Mouse (Mus musculus) intestine, embryonic 14.5 days (tissue): ENCODE results near the gene Scnn1a. TPM values are rescaled to one million over a fixed set of nuclear protein-coding genes. Genes with fewer than 3 reads are reported as not detected.

Experiments
- ATAC-seq: fragments of 200-750 bp; cut with Nextera tagmentation; replicated peaks from 2 replicates; pipeline ENCODE4 v1.8.0; 2017; ENCODE audit warnings: low read depth, moderate number of reproducible peaks, moderate TSS enrichment, moderate library complexity; ENCODE audit not compliant: low FRiP score, low TSS enrichment
- DNase-seq: peaks from one replicate; pipeline ENCODE4 v3.0.0-alpha.2; 2018; ENCODE audit warnings: low spot score
- H3K27ac ChIP-seq: fragments of 300-500 bp; sonication (generic); 2 replicates; pipeline ENCODE4 v1.5.1; 2014; ENCODE audit warnings: low read depth, mild to moderate bottlenecking, control low read depth
- H3K27me3 ChIP-seq: fragments of 300-500 bp; sonication (generic); replicated peaks from 2 replicates; pipeline ENCODE4 v1.6.1; 2014; ENCODE audit warnings: low read length, control low read depth; ENCODE audit not compliant: control insufficient read depth, insufficient read depth
- H3K36me3 ChIP-seq: fragments of 300-500 bp; sonication (generic); 2 replicates; pipeline ENCODE4 v1.6.1; 2014; ENCODE audit warnings: low read length, control low read depth; ENCODE audit not compliant: control insufficient read depth, insufficient read depth
- H3K4me1 ChIP-seq: fragments of 300-500 bp; sonication (generic); replicated peaks from 2 replicates; pipeline ENCODE4 v1.6.1; 2014; ENCODE audit warnings: low read length, control low read depth, mixed read lengths; ENCODE audit not compliant: control insufficient read depth, insufficient read depth
- H3K4me2 ChIP-seq: fragments of 300-500 bp; sonication (generic); 2 replicates; pipeline ENCODE4 v1.6.1; 2014; ENCODE audit warnings: low read length
- H3K4me3 ChIP-seq: fragments of 300-500 bp; sonication (generic); 2 replicates; pipeline ENCODE4 v1.5.1; 2014; ENCODE audit warnings: low read depth, low read length, control low read depth, mixed read lengths
- H3K9ac ChIP-seq: fragments of 300-500 bp; sonication (generic); 2 replicates; pipeline ENCODE4 v1.6.1; 2014; ENCODE audit warnings: mild to moderate bottlenecking, low read length
- H3K9me3 ChIP-seq: fragments of 300-500 bp; sonication (generic); 2 replicates; pipeline ENCODE4 v1.6.1; 2016; ENCODE audit warnings: low read length, control low read depth; ENCODE audit not compliant: control insufficient read depth
- WGBS: fragments of 180-500 bp; shearing (Covaris S2); extraction: QIAGEN DNeasy Blood & Tissue Kit; methylation state at CpG from one replicate; pipeline ENCODE4 v1.1.7; 2014; 5-methylcytosine and 5-hydroxymethylcytosine counted together
- polyA plus RNA-seq: library from polyadenylated mRNA; unstranded; fragments of >200 nt; fragmentation: Nextera tagmentation; extraction: Ambion mirVana; gene quantifications from 2 replicates; pipeline ENCODE4 v1.2.1, GENCODE M21; 2014

The Scnn1a gene
- polyA plus RNA-seq, 1 experiment from 2014 or later: 2.0 TPM

- Histone ChIP-seq H3K9ac (no peak overlapping the region), H3K36me3 (peaks cover 34% of the 10 kb centered on the region), H3K4me2 (no peak overlapping the region), H3K9me3 (no peaks in the 10 kb centered on the region), H3K4me1 (peaks cover 24% of the 10 kb centered on the region; the same call in 1 of the 2 replicates), H3K4me3 (no peak overlapping the region), H3K27ac (no peak overlapping the region), H3K27me3 (peaks cover 7% of the 10 kb centered on the region; the same call in 1 of the 2 replicates)
- WGBS: 9% methylated on average over 8 of the region's 8 CpGs
- DNase-seq: no peak
- peak; percentile 10; the same call in 1 of the 2 replicates for ATAC-seq
These were observed 44.0 kb downstream of the Scnn1a start for GRCm38 (mm10) chr6:125364448-125364847.

GRCm38 (mm10) chr6:125365522-125365921, 45.1 kb downstream of the Scnn1a start:
- H3K27ac ChIP-seq: no peak overlapping the region
- no peak for ATAC-seq
- peaks cover 23% of the 10 kb centered on the region for H3K36me3 ChIP-seq
- no peak for DNase-seq
- peaks cover 7% of the 10 kb centered on the region; the same call in 1 of the 2 replicates for H3K27me3 ChIP-seq
- H3K4me1 ChIP-seq: peaks cover 24% of the 10 kb centered on the region; the same call in 1 of the 2 replicates
- H3K4me3 ChIP-seq: no peak overlapping the region
- no peak overlapping the region for H3K4me2 ChIP-seq
- H3K9me3 ChIP-seq: no peaks in the 10 kb centered on the region
- H3K9ac ChIP-seq: no peak overlapping the region
- 84% methylated on average over 5 of the region's 5 CpGs for WGBS

GRCm38 (mm10) chr6:125366133-125366532, 45.7 kb downstream of the Scnn1a start:
- Histone ChIP-seq H3K27ac (no peak overlapping the region), H3K9me3 (no peaks in the 10 kb centered on the region), H3K4me1 (peaks cover 24% of the 10 kb centered on the region; the same call in 1 of the 2 replicates), H3K27me3 (peaks cover 7% of the 10 kb centered on the region; the same call in 1 of the 2 replicates), H3K4me3 (no peak overlapping the region), H3K4me2 (no peak overlapping the region), H3K9ac (no peak overlapping the region), H3K36me3 (peaks cover 17% of the 10 kb centered on the region)
- DNase-seq (no peak), ATAC-seq (no peak)
- 76% methylated on average over 1 of the region's 1 CpGs for WGBS

DNA sequence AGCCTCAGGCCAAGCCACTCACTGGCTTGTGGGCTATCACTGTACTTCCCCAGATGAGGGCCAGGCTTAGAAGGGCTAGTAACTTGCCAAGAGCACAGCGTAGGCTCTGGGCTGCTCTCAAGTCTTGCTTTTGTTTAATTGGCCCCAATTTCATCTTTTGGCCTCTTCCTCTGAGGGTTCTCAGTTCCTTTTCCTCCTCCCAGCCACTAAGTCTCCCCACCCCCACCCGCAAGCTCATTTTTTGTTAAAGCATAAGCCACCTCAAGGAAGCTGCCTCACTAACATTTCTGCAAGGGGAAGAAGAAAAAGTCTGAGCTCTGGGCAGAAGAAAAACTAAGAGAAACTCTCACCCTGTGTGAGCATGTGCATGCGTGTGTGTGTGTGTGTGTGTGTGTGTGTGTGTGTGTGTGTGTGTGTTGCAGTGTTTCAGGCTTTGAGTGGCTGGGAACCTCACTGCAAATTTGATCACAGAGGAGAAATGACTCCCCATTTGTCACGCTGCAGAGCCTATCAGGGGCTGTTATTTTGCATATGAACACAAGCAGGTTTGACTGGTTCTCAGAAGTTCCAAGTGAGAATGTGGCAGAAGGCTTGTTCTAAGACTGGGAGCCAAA, 47.4 kb downstream of the Scnn1a start:
- 0 out of 2 replicates have a peak, but pooled peaks cover 2% of the 10 kb centered on the region for H3K27me3 ChIP-seq
- H3K36me3 ChIP-seq: no peaks in the 10 kb centered on the region
- no peak overlapping the region for H3K27ac ChIP-seq
- no peaks in the 10 kb centered on the region for H3K9me3 ChIP-seq
- H3K4me3 ChIP-seq: no peak overlapping the region
- 0 out of 2 replicates have a peak, but pooled peaks have one; percentile 16 for ATAC-seq
- DNase-seq: no peak
- no peak overlapping the region for H3K4me2 ChIP-seq
- 47% methylated on average over 4 of the region's 4 CpGs for WGBS
- H3K4me1 ChIP-seq: peaks cover 22% of the 10 kb centered on the region; the same call in 1 of the 2 replicates
- H3K9ac ChIP-seq: no peak overlapping the region

DNA sequence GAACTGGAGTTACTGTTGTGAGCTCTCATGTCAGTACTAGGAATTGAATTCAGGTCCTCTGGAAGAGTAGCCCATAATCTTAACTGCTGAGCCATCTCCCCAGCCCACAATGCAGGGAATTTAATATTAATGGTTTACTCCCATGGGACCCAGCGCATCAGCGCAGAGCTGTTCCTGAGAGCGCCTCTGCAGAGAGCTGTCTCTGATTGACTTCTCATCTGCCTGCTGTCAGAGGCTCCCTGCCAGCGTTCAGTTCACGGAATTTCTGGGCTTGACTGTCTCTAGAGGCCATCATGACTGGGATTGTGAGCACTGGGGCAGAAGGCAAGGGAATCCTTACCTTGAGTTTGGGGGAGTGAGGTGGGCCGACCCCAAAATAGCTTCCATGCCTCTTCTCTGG, 56.6 kb downstream of the Scnn1a start:
- Histone ChIP-seq H3K36me3 (no peaks in the 10 kb centered on the region), H3K27me3 (peaks cover 21% of the 10 kb centered on the region), H3K27ac (no peak overlapping the region), H3K9ac (no peak overlapping the region), H3K4me3 (no peak overlapping the region), H3K4me2 (no peak overlapping the region), H3K4me1 (peaks cover 22% of the 10 kb centered on the region), H3K9me3 (no peaks in the 10 kb centered on the region)
- ATAC-seq (no peak), DNase-seq (no peak)
- WGBS: 59% methylated on average over 6 of the region's 6 CpGs

GRCm38 (mm10) chr6:125377582-125378451, 57.4 kb downstream of the Scnn1a start:
- 40% methylated on average over 16 of the region's 16 CpGs for WGBS
- DNase-seq (peak; percentile 86), ATAC-seq (peak; percentile 72)
- Histone ChIP-seq H3K4me2 (peak overlapping the region; percentile 26), H3K9me3 (no peaks in the 10 kb centered on the region), H3K4me1 (peaks cover 22% of the 10 kb centered on the region), H3K9ac (no peak overlapping the region), H3K36me3 (no peaks in the 10 kb centered on the region), H3K27me3 (peaks cover 21% of the 10 kb centered on the region), H3K4me3 (no peak overlapping the region), H3K27ac (no peak overlapping the region)

DNA sequence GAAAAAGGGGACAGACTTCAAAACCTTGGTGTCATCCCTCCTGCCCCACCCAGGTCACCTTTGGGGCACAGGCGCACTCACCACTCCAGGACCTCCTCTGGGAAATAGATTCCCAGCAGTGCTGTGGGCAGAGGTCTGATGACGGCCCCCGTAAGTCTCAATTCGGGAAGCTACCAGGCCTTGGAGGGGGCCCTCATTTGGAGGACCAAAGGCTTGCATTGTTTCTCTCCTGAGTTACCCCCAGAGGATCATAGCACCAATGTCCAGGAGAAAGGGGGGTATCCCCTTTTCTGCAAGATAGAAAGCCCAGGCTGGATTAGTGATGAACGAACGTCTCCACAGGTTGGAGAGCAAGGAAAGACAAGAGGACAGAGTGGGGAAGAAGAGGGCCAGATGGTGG, 58.2 kb downstream of the Scnn1a start:
- Histone ChIP-seq H3K4me2 (peak overlapping the region; percentile 26; the same call in 1 of the 2 replicates), H3K27me3 (peaks cover 21% of the 10 kb centered on the region), H3K4me3 (no peak overlapping the region), H3K4me1 (peaks cover 22% of the 10 kb centered on the region), H3K9me3 (no peaks in the 10 kb centered on the region), H3K27ac (no peak overlapping the region), H3K36me3 (no peaks in the 10 kb centered on the region), H3K9ac (no peak overlapping the region)
- ATAC-seq: no peak
- DNase-seq: no peak
- WGBS: 29% methylated on average over 6 of the region's 6 CpGs

DNA sequence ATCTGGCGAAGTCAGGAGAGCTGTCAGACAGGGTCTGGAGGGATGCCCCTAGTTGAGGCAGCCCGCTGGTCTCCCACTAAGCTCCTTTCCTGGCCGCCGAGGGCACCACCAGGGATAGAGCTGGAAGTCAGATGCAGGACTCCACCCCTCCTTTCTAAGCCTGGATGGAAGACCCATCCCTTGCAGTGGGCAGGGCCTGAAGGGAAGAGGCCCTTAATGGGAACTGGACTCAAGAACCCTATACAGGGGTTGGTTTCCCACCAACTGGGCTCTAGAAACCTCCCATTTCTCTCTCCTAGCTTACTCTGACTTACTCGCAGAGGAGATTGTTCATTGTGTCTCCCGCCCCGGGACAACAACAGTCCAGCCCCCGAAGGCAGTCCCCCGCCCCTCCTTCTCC, 59.3 kb downstream of the Scnn1a start:
- peak overlapping the region; percentile 37 for H3K4me3 ChIP-seq
- H3K4me2 ChIP-seq: peak overlapping the region; percentile 76
- H3K9ac ChIP-seq: no peak overlapping the region
- H3K36me3 ChIP-seq: no peaks in the 10 kb centered on the region
- ATAC-seq: no peak
- no peak overlapping the region for H3K27ac ChIP-seq
- 6% methylated on average over 9 of the region's 9 CpGs for WGBS
- peaks cover 21% of the 10 kb centered on the region for H3K27me3 ChIP-seq
- H3K9me3 ChIP-seq: no peaks in the 10 kb centered on the region
- DNase-seq: peak; percentile 61
- peaks cover 22% of the 10 kb centered on the region for H3K4me1 ChIP-seq
